Mouse (Mus musculus) kidney, adult 2 months (tissue): ENCODE data around the gene Sept11. TPM values are rescaled to one million over a fixed set of nuclear protein-coding genes. Genes with fewer than 3 reads are reported as not detected.

Experiments used
- DNase-seq: peaks from one replicate; pipeline ENCODE4 v3.0.0; 2021
- H3K27ac ChIP-seq: fragments of 200-500 bp; 2 replicates; pipeline ENCODE4 v1.5.1; 2012; ENCODE audit warnings: low read depth, low read length, control low read depth, inconsistent platforms; ENCODE audit not compliant: insufficient read depth
- H3K27me3 ChIP-seq: fragments of 200-500 bp; replicated peaks from 2 replicates; pipeline ENCODE4 v1.6.1; 2012; ENCODE audit warnings: mild to moderate bottlenecking, moderate library complexity, low read length, inconsistent platforms; ENCODE audit not compliant: control insufficient read depth, insufficient read depth
- H3K36me3 ChIP-seq: fragments of 200-500 bp; 2 replicates; pipeline ENCODE4 v1.6.1; 2012; ENCODE audit warnings: mild to moderate bottlenecking, moderate library complexity, low read length, inconsistent platforms; ENCODE audit not compliant: control insufficient read depth, insufficient read depth
- H3K4me1 ChIP-seq: fragments of 200-500 bp; 2 replicates; pipeline ENCODE4 v1.6.1; 2011; ENCODE audit warnings: low read length; ENCODE audit not compliant: control insufficient read depth, insufficient read depth
- H3K4me3 ChIP-seq: fragments of 200-500 bp; 2 replicates; pipeline ENCODE4 v1.5.1; 2011; ENCODE audit warnings: mild to moderate bottlenecking, low read depth, low read length, control low read depth; ENCODE audit not compliant: insufficient read depth
- CTCF ChIP-seq: fragments of 200-500 bp; conservative IDR thresholded peaks from 2 replicates; pipeline ENCODE4 v1.5.1; 2011; ENCODE audit warnings: low read depth, mild to moderate bottlenecking, control low read depth, low read length, moderate library complexity, mixed read lengths; ENCODE audit not compliant: insufficient read depth, insufficient read length
- POLR2A ChIP-seq: fragments of 200-500 bp; IDR thresholded peaks from one replicate; pipeline ENCODE4 v1.6.1; 2011; ENCODE audit warnings: low read depth, low read length, control low read depth
- WGBS: fragments of 180-500 bp; shearing (Covaris S2); methylation state at CpG from one replicate; pipeline ENCODE4 v1.1.7; 2018; 5-methylcytosine and 5-hydroxymethylcytosine counted together
- polyA plus RNA-seq: library from polyadenylated mRNA; depleted of rRNA; stranded (reverse); fragments of >200 nt; gene quantifications from 2 replicates; pipeline ENCODE4 v1.2.3, GENCODE M21; 2012; rRNA removed

The Sept11 gene
- polyA plus RNA-seq, 1 experiment = 50.7 TPM

DNA sequence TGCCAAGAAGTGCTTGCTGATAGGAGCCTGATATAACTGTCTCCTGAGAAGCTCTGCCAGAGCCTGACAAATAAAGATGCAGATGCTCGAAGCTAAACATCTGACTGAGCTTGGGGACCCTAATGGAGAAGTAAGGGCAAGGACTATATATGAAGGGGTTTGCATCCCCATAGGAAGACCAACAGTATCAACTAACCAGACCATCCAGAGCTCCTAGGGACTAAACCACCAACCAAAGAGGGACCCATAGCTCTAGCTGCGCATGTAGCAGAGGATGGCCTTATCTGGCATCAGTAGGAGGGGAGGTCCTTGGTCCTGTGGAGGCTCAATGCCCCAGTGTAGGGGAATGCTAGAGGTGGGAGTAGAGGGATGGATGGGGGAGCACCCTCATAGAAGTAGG lies 131.3 kb downstream of the Sept11 start:
- no peak for TF ChIP-seq CTCF
- no peak for TF ChIP-seq POLR2A
- no peaks in the 10 kb centered on the region for H3K36me3 ChIP-seq
- no peak overlapping the region for H3K27ac ChIP-seq
- no peak for DNase-seq
- H3K4me1 ChIP-seq = no peaks in the 10 kb centered on the region; the same call in 1 of the 2 replicates
- H3K27me3 ChIP-seq = no peaks in the 10 kb centered on the region
- WGBS = 88% methylated on average over 2 of the region's 2 CpGs
- H3K4me3 ChIP-seq = no peak overlapping the region

Other genes with a start within 250 kb of the Sept11 start
- gene Sowahb, start 48.4 kb upstream of the Sept11 start, polyA plus RNA-seq = 7.8 and 10.1 TPM in 2 replicates
- 125 and 126 TPM in 2 replicates for gene Ccni, start 113.1 kb downstream of the Sept11 start, polyA plus RNA-seq
- 0.23 and 0.27 TPM in 2 replicates for gene 2010109A12Rik, start 113.1 kb downstream of the Sept11 start, polyA plus RNA-seq
- gene Ccng2, start 173.8 kb downstream of the Sept11 start, polyA plus RNA-seq = 16.7 and 20.0 TPM in 2 replicates